Mouse (Mus musculus) embryonic fibroblast, embryonic 13.5 days (primary cell): ENCODE results near the gene Ralgps2. TPM values are rescaled to one million over a fixed set of nuclear protein-coding genes. Genes with fewer than 3 reads are reported as not detected.
A peak's percentile ranks its signal among the peaks of the same experiment; 100 is the strongest.

Source experiments
- H3K27ac ChIP-seq: 2 replicates; pipeline ENCODE4 v1.5.1; 2012; ENCODE audit warnings: low read length, control low read depth, inconsistent platforms; ENCODE audit not compliant: insufficient read depth
- H3K4me1 ChIP-seq: 2 replicates; pipeline ENCODE4 v1.6.1; 2011; ENCODE audit warnings: low read length; ENCODE audit not compliant: control insufficient read depth, insufficient read depth
- H3K4me3 ChIP-seq: 2 replicates; pipeline ENCODE4 v1.5.1; 2011; ENCODE audit warnings: mild to moderate bottlenecking, control low read depth, low read length; ENCODE audit not compliant: insufficient read depth
- CTCF ChIP-seq: IDR thresholded peaks from 2 replicates; pipeline ENCODE4 v1.5.1; 2011; ENCODE audit warnings: mild to moderate bottlenecking, control low read depth, low read length, moderate library complexity, borderline replicate concordance; ENCODE audit not compliant: insufficient read depth
- POLR2A ChIP-seq: IDR thresholded peaks from 2 replicates; pipeline ENCODE4 v1.6.1; 2011; ENCODE audit warnings: low read depth, mild to moderate bottlenecking, control low read depth, low read length, moderate library complexity
- polyA plus RNA-seq: library from polyadenylated mRNA; stranded (reverse); fragments of >200 nt; gene quantifications from 2 replicates; pipeline ENCODE4 v1.2.4, GENCODE M21; 2011; ENCODE audit warnings: low read depth; ENCODE audit not compliant: missing spikeins, insufficient read length

Ralgps2 gene
- polyA plus RNA-seq, 1 experiment, result 10.7 TPM

GRCm38 (mm10) chr1:156930263-156930662 lies 9.2 kb downstream of the Ralgps2 start:
- Histone ChIP-seq H3K4me1 (no peaks in the 10 kb centered on the region), H3K4me3 (no peak overlapping the region), H3K27ac (no peak overlapping the region)
- TF ChIP-seq CTCF, result 0 out of 2 replicates have a peak, but pooled peaks have one; percentile 11
- no peak for TF ChIP-seq POLR2A

- H3K4me1 ChIP-seq, result no peaks in the 10 kb centered on the region
- TF ChIP-seq POLR2A, result no peak
- no peak for TF ChIP-seq CTCF
- no peak overlapping the region for H3K27ac ChIP-seq
Observed at GRCm38 (mm10) chr1:156928255-156928654, 11.2 kb downstream of the Ralgps2 start.

GRCm38 (mm10) chr1:156923511-156923910 lies 15.9 kb downstream of the Ralgps2 start:
- Histone ChIP-seq H3K4me3 (no peak overlapping the region), H3K4me1 (no peaks in the 10 kb centered on the region), H3K27ac (no peak overlapping the region)
- no peak for TF ChIP-seq CTCF
- no peak for TF ChIP-seq POLR2A

More at GRCm38 (mm10) chr1:156928255-156928654, 11.2 kb downstream of the Ralgps2 start:
- H3K4me3 ChIP-seq, result no peak overlapping the region

GRCm38 (mm10) chr1:156922921-156923320 lies 16.5 kb downstream of the Ralgps2 start:
- Histone ChIP-seq H3K4me1 (no peaks in the 10 kb centered on the region), H3K4me3 (no peak overlapping the region), H3K27ac (no peak overlapping the region)
- TF ChIP-seq POLR2A, result no peak
- no peak for TF ChIP-seq CTCF

GRCm38 (mm10) chr1:156921290-156921994 lies 18.0 kb downstream of the Ralgps2 start:
- no peak for TF ChIP-seq POLR2A
- TF ChIP-seq CTCF, result no peak
- H3K27ac ChIP-seq, result no peak overlapping the region

GRCm38 (mm10) chr1:156917460-156917859 lies 22.0 kb downstream of the Ralgps2 start:
- Histone ChIP-seq H3K27ac (no peak overlapping the region), H3K4me1 (no peaks in the 10 kb centered on the region), H3K4me3 (no peak overlapping the region)
- TF ChIP-seq CTCF, result no peak
- no peak for TF ChIP-seq POLR2A

More at GRCm38 (mm10) chr1:156921290-156921994, 18.0 kb downstream of the Ralgps2 start:
- Histone ChIP-seq H3K4me1 (no peaks in the 10 kb centered on the region), H3K4me3 (no peak overlapping the region)

GRCm38 (mm10) chr1:156916361-156916760 lies 23.1 kb downstream of the Ralgps2 start:
- Histone ChIP-seq H3K27ac (no peak overlapping the region), H3K4me3 (no peak overlapping the region), H3K4me1 (no peaks in the 10 kb centered on the region)
- TF ChIP-seq CTCF, result no peak
- no peak for TF ChIP-seq POLR2A

GRCm38 (mm10) chr1:156914942-156915341 lies 24.5 kb downstream of the Ralgps2 start:
- Histone ChIP-seq H3K4me3 (no peak overlapping the region), H3K27ac (no peak overlapping the region), H3K4me1 (no peaks in the 10 kb centered on the region)
- TF ChIP-seq POLR2A (no peak), CTCF (no peak)

GRCm38 (mm10) chr1:156913190-156913589 lies 26.2 kb downstream of the Ralgps2 start:
- no peaks in the 10 kb centered on the region for H3K4me1 ChIP-seq
- TF ChIP-seq CTCF, result no peak
- no peak for TF ChIP-seq POLR2A
- H3K27ac ChIP-seq, result no peak overlapping the region
- no peak overlapping the region for H3K4me3 ChIP-seq

- TF ChIP-seq CTCF (no peak), POLR2A (no peak)
- Histone ChIP-seq H3K4me3 (no peak overlapping the region), H3K4me1 (no peaks in the 10 kb centered on the region), H3K27ac (no peak overlapping the region)
Observed at GRCm38 (mm10) chr1:156910948-156911347, 28.5 kb downstream of the Ralgps2 start.
